Mouse (Mus musculus) ES-CJ7 (cell line): ENCODE measurements around the gene Hint3.

ENCODE experiments used
- DNase-seq: peaks from one replicate; pipeline ENCODE4 v3.0.0; 2011; ENCODE audit warnings: low read depth, low spot score

Gene Hint3

DNA sequence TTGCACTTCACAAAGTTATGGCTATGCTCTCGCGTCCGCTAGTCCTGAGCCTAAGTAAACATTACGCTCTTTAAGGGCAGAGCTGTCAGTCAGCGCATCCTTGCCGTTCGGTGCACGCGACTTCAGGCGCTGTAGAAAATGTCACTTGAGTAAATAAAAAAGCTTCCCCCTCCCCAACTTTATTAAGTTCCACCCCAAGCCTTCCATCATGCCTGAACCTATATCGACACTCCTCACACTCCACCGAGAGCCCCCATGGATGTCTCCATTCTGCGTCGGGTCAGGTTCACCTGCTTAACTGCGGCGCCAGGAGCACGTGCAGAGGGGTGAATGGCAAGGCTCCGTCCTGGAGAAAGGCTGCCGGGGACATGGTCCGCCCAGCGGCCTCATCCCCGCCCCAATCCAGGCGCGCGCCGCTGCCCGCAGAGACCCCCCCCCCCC is 29.3 kb downstream of the Hint3 start:
- peak; percentile 48 for DNase-seq

GRCm38 (mm10) chr10:30587037-30587436 is 42.4 kb downstream of the Hint3 start:
- DNase-seq, result peak; percentile 20

- no peak for DNase-seq
These were observed 43.7 kb downstream of the Hint3 start for GRCm38 (mm10) chr10:30585691-30586090.

DNA sequence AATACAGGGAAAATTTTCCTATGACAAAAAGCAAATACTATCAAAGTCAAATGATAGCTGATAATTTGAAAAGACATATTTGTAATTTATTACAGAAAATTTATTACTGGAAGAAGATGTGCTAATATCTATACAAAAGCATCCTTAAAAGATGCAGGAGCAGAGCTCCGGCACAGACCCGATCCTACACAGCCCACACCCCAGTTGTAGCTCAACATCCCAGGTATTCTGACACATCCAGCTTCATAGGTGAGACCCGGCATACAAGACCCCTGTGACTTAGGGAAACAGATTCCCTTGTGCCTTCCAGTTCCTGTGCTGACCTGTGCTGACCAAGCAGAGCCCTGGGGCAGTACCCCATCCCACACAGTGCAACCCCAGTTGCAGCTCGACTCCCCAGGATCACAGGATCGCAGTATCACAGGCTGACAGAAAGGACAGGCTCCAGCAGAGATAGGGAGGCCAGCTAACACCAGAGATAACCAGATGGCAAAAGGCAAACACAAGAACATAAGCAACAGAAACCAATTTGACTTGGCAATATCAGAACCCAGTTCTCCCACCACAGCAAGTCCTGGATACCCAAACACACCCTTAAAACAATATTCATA is 51.7 kb downstream of the Hint3 start:
- no peak for DNase-seq

- no peak for DNase-seq
These were observed 63.1 kb downstream of the Hint3 start for GRCm38 (mm10) chr10:30566364-30566763.

GRCm38 (mm10) chr10:30564651-30565050 is 64.8 kb downstream of the Hint3 start:
- DNase-seq, result no peak
